Mouse (Mus musculus) gastrocnemius, postnatal 36 days (tissue): Measurements from ENCODE around the gene Mrps25. TPM values are rescaled to one million over a fixed set of nuclear protein-coding genes. Genes with fewer than 3 reads are reported as not detected.

Experiments
- DNase-seq, 2 experiments: peaks; one replicate each; pipeline ENCODE4 v3.0.0; 2022
- intact Hi-C: fragments of 180-260 bp; cut with DNase I; formaldehyde crosslinking; loops from one replicate; pipeline ENCODE4 v1.15.1; 2025
- total RNA-seq, 2 experiments: library from RNA; stranded (reverse); gene quantifications; 2 replicates each; pipeline ENCODE4 v1.2.3; 2021

Gene Mrps25
- total RNA-seq, 2 experiments from 2014 or later = 36.1 to 39.4 TPM

- intact Hi-C loops = no loop called here
- no peak for DNase-seq
Measured at GRCm38 (mm10) chr6:92132021-92132911, 51.6 kb downstream of the Mrps25 start.

GRCm38 (mm10) chr6:92131456-92131855 lies 52.4 kb downstream of the Mrps25 start:
- no peak for DNase-seq
- intact Hi-C loops = no loop called here

- intact Hi-C loops = no loop called here
- DNase-seq = no peak
Measured at GRCm38 (mm10) chr6:92126861-92127468, 56.9 kb downstream of the Mrps25 start.

- intact Hi-C loops = no loop called here
- no peak for DNase-seq
Measured at GRCm38 (mm10) chr6:92124547-92124946, 59.3 kb downstream of the Mrps25 start.

Other genes with a start within 250 kb of the Mrps25 start
- 10 to 100 TPM in 1 of 2 experiments, 1 to 10 TPM in 1; 6.8 to 10.3 TPM for gene Fgd5, start 205.2 kb downstream of the Mrps25 start, total RNA-seq
- gene Nr2c2, start 92.6 kb downstream of the Mrps25 start, total RNA-seq = 10 to 100 TPM; 17.7 to 24.2 TPM
- gene Rbsn, start 30.9 kb upstream of the Mrps25 start, total RNA-seq = 10 to 100 TPM in 1 of 2 experiments, 1 to 10 TPM in 1; 9.8 to 10.0 TPM
- not detected for gene Trh, start 60.6 kb upstream of the Mrps25 start, total RNA-seq